Mouse (Mus musculus) B cell, adult 67 days (primary cell): ENCODE measurements around the gene Raver2. TPM values are rescaled to one million over a fixed set of nuclear protein-coding genes. Genes with fewer than 3 reads are reported as not detected.

ENCODE experiments used
- total RNA-seq, 2 experiments: library from RNA; stranded (reverse); gene quantifications; 4 replicates each; pipeline ENCODE4 v1.2.4; 2023

Gene Raver2
- not detected for total RNA-seq

GRCm38 (mm10) chr4:101068786-101069153 is at the start of gene Raver2:
Gene Raver2, plus strand, starts transcription at chr4:101068983.

GRCm38 (mm10) chr4:101020596-101020995 is 48.2 kb upstream of the Raver2 start, which contains the start of gene Gm10577:
Gene Gm10577, minus strand, starts transcription at chr4:101020696.

Other genes with a start within 250 kb of the Raver2 start
- gene Gm10577, start 48.3 kb upstream of the Raver2 start, total RNA-seq, result not detected
- 100 to 1,000 TPM; 331 to 360 TPM for gene Jak1, start 196.3 kb downstream of the Raver2 start, total RNA-seq